Mouse (Mus musculus) neutrophil, adult 5-6 weeks (primary cell): ENCODE measurements around the gene Ikbkg. TPM values are rescaled to one million over a fixed set of nuclear protein-coding genes. Genes with fewer than 3 reads are reported as not detected.
A peak's percentile ranks its signal among the peaks of the same experiment; 100 is the strongest.
"Not testable (repeated sequence)": the region's sequence is repeated elsewhere in the genome, so short reads cannot be mapped to it uniquely, and the experiment has no call there.

Experiments
- ATAC-seq: fragments of 151-379, 151-347 bp; 2 replicates; pipeline ENCODE4 v1.8.0; 2017; ENCODE audit warnings: mild to moderate bottlenecking, moderate TSS enrichment; ENCODE audit not compliant: insufficient number of reproducible peaks, poor library complexity, low FRiP score, severe bottlenecking; ENCODE audit errors: extremely low read depth
- total RNA-seq: library from RNA; stranded (forward); fragments of 200-1000 nt; gene quantifications from 2 replicates; pipeline ENCODE4 v1.2.3, GENCODE M21; 2017

The Ikbkg gene
- total RNA-seq: 48.4 and 59.4 TPM in 2 replicates

GRCm38 (mm10) chrX:74392535-74393443, at the start of gene Ikbkg, which contains the start of gene Fam3a:
TSS of gene Ikbkg (plus strand) at chrX:74393290.
TSS of gene Fam3a (minus strand) at chrX:74393272.
- ATAC-seq: peak; percentile 100

DNA sequence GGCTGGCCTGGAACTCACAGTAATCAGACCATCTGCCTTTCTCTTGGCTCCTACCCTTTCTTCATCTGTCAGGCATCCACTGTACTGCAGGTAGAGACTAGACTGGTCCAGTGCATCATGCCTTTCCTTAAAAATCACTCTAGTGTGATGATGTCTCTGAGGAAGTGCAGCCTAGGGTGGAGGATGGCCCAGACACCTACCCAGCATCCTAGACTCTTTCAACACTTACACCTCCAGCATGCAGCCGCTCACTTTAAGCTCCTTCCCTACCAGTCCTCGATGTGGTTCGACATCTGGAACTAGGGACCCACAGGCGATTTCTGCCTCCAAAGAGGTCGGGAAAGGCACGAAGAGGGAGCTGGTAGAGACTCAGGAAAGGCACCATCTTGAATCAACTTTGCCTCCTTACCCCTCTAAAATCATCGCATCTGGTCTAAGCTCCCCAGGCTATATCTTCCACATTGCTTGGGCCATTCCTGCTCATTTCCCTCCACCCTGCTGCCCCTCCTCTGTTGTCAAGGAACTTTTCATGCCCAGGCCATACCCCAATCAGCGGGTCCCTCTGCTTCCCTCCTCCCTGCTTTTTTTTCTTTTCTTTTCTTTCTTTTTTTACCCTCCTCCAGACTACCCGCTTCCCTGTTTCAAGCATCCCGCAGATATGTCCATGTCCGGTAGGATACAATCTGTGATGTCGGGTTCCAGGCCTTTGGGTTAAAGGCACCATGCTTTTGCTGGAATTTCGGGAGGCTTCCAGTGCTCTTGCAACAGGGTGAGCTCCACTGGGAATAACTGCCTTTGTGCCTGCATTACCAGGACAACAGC, 40.2 kb upstream of the Ikbkg start:
- ATAC-seq: no peak

GRCm38 (mm10) chrX:74353467-74353770, 39.7 kb upstream of the Ikbkg start, which contains the start of gene Lage3:
TSS of gene Lage3 (minus strand) at chrX:74353618.
- peak; percentile 80 for ATAC-seq

GRCm38 (mm10) chrX:74357069-74357468, 36.0 kb upstream of the Ikbkg start:
- not testable (repeated sequence) for ATAC-seq

DNA sequence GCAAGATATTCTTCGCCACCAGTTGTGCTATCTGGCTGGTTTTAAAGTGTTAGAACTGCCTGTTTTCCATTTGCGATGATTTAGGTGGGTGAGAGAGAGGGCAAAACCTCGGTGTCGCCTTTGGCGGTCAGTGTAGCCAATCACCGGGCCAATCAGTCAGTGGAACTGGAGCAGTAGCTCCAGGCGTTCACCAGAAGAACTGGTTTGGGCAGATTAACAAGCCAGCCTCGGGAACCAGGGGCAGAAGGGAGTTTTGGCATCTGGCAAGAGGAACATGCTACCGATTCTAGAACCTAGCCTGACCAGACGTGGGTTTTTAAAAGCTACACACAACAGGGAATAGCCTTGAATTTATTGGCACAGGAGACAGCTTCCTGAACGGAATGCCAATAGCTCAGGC, 33.9 kb upstream of the Ikbkg start:
- ATAC-seq: no peak

- ATAC-seq: no peak
Measured at GRCm38 (mm10) chrX:74367512-74367911, 25.6 kb upstream of the Ikbkg start.

GRCm38 (mm10) chrX:74368209-74368909, 24.7 kb upstream of the Ikbkg start:
- ATAC-seq: peak; percentile 22; the same call in 1 of the 2 replicates

GRCm38 (mm10) chrX:74372888-74373549, 20.1 kb upstream of the Ikbkg start, which contains the start of the genes Ubl4a and Slc10a3:
TSS of gene Ubl4a (minus strand) at chrX:74373218.
TSS of gene Slc10a3 (minus strand) at chrX:74373349.
- peak; percentile 97 for ATAC-seq

GRCm38 (mm10) chrX:74384451-74384850, 8.6 kb upstream of the Ikbkg start:
- ATAC-seq: no peak

DNA sequence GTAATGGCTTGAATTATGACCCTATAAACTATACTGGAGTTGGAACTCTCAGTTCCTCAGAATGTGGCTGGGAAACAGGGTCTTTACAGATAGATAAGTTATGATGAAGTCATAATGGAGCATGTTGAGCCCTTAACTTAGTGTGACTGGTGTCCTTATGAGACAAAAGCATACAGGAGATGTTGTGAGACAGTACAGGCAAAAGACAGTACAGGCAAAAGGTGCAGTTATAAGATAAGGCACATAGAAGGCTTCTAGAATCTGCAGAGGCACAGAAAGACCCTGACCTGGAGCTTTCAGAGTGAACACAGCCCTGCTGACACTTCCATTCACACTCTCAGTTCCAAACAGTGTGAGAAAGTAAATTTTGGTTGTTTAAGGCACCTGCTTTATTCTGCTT, 4.9 kb upstream of the Ikbkg start:
- no peak for ATAC-seq

DNA sequence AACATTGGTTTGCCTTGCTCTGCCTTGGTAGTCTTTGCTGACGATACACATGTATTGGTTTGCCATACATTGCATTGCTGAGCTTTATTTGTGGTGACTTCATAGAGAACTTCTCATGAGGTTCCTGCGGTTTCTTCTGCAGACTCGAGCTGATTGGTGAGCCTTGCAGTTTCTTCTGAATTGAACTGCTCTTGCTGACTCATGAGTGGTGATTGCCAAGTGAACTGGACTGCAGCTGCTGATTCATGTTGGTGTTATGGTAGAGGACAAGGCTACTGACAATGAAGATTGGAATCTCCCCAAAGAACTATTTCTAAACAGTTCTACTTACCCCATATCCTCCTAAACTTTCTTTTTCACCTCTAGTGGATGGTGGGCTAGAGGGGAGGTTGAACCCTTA, 7.0 kb downstream of the Ikbkg start:
- ATAC-seq: no peak

- no peak for ATAC-seq
Measured at GRCm38 (mm10) chrX:74408340-74408739, 15.2 kb downstream of the Ikbkg start.

GRCm38 (mm10) chrX:74413377-74413776, 20.3 kb downstream of the Ikbkg start:
- peak; percentile 85 for ATAC-seq

GRCm38 (mm10) chrX:74424443-74424842, 31.4 kb downstream of the Ikbkg start:
- ATAC-seq: no peak

DNA sequence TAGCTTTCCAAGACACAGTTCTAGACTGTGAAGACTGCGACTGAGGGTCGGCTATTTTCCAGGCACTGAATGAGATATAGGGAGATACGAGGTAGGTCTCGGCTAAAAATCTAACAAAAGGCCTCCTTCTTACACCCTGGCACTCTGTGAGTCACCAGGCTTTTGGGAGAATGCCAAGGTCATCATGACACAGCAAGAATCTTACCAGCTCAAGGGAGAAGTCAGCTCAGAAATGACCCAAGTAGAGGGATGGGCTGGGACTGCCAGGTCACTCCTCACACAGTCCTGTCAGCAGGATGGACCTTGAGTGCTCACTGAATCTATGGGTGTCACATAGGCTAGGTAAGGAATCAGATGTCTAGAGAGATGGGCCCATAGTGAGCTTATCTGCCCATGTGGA, 32.1 kb downstream of the Ikbkg start:
- ATAC-seq: peak; percentile 43

GRCm38 (mm10) chrX:74426256-74426655, 33.2 kb downstream of the Ikbkg start:
- ATAC-seq: no peak

GRCm38 (mm10) chrX:74427116-74427515, 34.0 kb downstream of the Ikbkg start:
- no peak for ATAC-seq

- ATAC-seq: no peak
Measured at GRCm38 (mm10) chrX:74428146-74428825, 35.2 kb downstream of the Ikbkg start.
